ENCODE assay signal across 10 mouse cellular contexts in the genomic region with DNA sequence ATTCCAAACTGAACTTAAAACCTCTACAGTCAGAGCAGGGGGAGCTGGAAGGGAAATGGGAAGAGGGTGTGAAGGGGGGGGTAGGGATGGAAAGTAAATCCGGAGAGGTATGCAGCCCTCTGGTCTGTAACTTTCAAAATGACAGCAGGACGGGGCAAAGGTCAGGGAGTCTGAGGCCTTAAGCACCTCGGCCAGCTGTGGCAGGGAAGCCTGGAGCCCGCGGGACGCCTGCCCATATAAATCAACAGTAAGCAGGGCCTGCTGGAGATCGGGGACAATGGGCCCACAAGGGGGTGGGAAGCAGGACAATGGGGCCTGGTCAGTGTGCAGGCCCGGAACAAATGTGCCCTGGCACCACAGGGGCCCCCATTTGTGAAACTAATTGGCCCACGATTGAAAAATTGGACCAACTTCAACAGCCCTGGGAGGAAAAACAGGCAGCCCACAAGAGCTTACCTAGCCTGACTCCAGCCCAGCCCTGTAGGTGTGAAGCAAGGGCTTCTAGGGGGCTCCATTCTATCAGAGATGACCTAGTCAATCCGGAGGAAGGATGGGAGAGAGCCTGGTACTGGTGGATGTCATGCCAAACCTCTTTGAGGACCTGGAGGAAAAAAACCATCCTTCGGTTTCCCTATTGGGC.
DNase-seq lines count a peak whose midpoint lies in the region; ATAC-seq lines count a peak whose summit lies in the region.
"Had no signal": no experiment of that assay in that cellular context is flagged by ENCODE, and none has a peak within 500 bp of the region (broad histone marks: within the 10 kb centered on the region; RNA-seq: fewer than 3 reads in every experiment).

No protein-coding gene starts in this region.

- no peak overlapping the region for H3K4me2 ChIP-seq in forebrain, embryonic 11.5 days (ENCODE audit: low read depth, low read length, severe bottlenecking)
- H3K4me2 ChIP-seq in forebrain, embryonic 15.5 days (replicated peaks), result no peak overlapping the region
- H3K4me2 ChIP-seq in neural tube, embryonic 11.5 days (ENCODE audit: low read depth), result peak overlapping the region; percentile 5; the same call in 1 of the 2 replicates

- no peaks in the 10 kb centered on the region for H3K36me3 ChIP-seq in forebrain, embryonic 11.5 days (ENCODE audit: control insufficient read depth, insufficient read depth, low read length)
- no peaks in the 10 kb centered on the region for H3K36me3 ChIP-seq in forebrain, embryonic 15.5 days
- H3K36me3 ChIP-seq in neural tube, embryonic 11.5 days (ENCODE audit: control insufficient read depth, insufficient read depth, low read length), result no peaks in the 10 kb centered on the region

- peaks cover 30% of the 10 kb centered on the region for H3K4me1 ChIP-seq in forebrain, embryonic 11.5 days (replicated peaks; ENCODE audit: control insufficient read depth, insufficient read depth, low read length)
- peaks cover 59% of the 10 kb centered on the region for H3K4me1 ChIP-seq in forebrain, embryonic 15.5 days
- H3K4me1 ChIP-seq in neural tube, embryonic 11.5 days (ENCODE audit: control insufficient read depth, insufficient read depth, low read length), result peaks cover 53% of the 10 kb centered on the region

- no peak overlapping the region for H3K27ac ChIP-seq in forebrain, embryonic 11.5 days (ENCODE audit: low read depth, low read length)
- H3K27ac ChIP-seq in forebrain, embryonic 15.5 days (replicated peaks), result no peak overlapping the region
- peak overlapping the region; percentile 49; the same call in 1 of the 2 replicates for H3K27ac ChIP-seq in neural tube, embryonic 11.5 days (ENCODE audit: low read depth, low read length)
- H3K27ac ChIP-seq: macrophage had no signal

- no peak overlapping the region for H3K9ac ChIP-seq in forebrain, embryonic 11.5 days (ENCODE audit: low read length)
- H3K9ac ChIP-seq in forebrain, embryonic 15.5 days (replicated peaks), result no peak overlapping the region
- H3K9ac ChIP-seq in neural tube, embryonic 11.5 days (ENCODE audit: low read length), result no peak overlapping the region

- H3K9me3 ChIP-seq in forebrain, embryonic 11.5 days (ENCODE audit: control insufficient read depth, low read length), result no peaks in the 10 kb centered on the region
- H3K9me3 ChIP-seq in forebrain, embryonic 15.5 days, result no peaks in the 10 kb centered on the region
- no peaks in the 10 kb centered on the region for H3K9me3 ChIP-seq in neural tube, embryonic 11.5 days (ENCODE audit: control insufficient read depth, low read length)

- 6% methylated on average over 11 of the region's 11 CpGs for WGBS in forebrain, embryonic 11.5 days
- 8% methylated on average over 11 of the region's 11 CpGs for WGBS in forebrain, embryonic 15.5 days
- 9% methylated on average over 11 of the region's 11 CpGs for WGBS in neural tube, embryonic 11.5 days

- DNase-seq in forebrain, embryonic 11.5 days (ENCODE audit: low spot score), result peak; percentile 74
- DNase-seq in right cerebral cortex, adult 18-20 months, result peak; percentile 65
- no peak for DNase-seq in right cerebral cortex, postnatal 14 days
- DNase-seq in kidney, postnatal 14 days, result peak; percentile 60
- DNase-seq in neural tube, embryonic 11.5 days (ENCODE audit: low spot score), result peak; percentile 69
- DNase-seq in spleen, postnatal 10 days (ENCODE audit: low spot score in 2 of 2), result no peak
- DNase-seq in urinary bladder, adult 2 months (ENCODE audit: low spot score), result no peak

- ATAC-seq in forebrain, embryonic 11.5 days (replicated peaks; ENCODE audit: low FRiP score), result peak; percentile 50; the same call in 1 of the 2 replicates
- no peak for ATAC-seq in forebrain, embryonic 15.5 days (replicated peaks)
- peak; percentile 52; the same call in 1 of the 2 replicates for ATAC-seq in neural tube, embryonic 11.5 days (ENCODE audit: insufficient read depth, low FRiP score, low TSS enrichment)

- H3K4me3 ChIP-seq in forebrain, embryonic 11.5 days (ENCODE audit: low read depth, low read length), result no peak overlapping the region
- H3K4me3 ChIP-seq in forebrain, embryonic 15.5 days, result no peak overlapping the region
- H3K4me3 ChIP-seq in neural tube, embryonic 11.5 days (ENCODE audit: low read depth, low read length), result no peak overlapping the region

- no peaks in the 10 kb centered on the region for H3K27me3 ChIP-seq in forebrain, embryonic 11.5 days (ENCODE audit: control insufficient read depth, insufficient read depth, low read length)
- peaks cover 7% of the 10 kb centered on the region; the same call in 1 of the 2 replicates for H3K27me3 ChIP-seq in forebrain, embryonic 15.5 days
- no peaks in the 10 kb centered on the region for H3K27me3 ChIP-seq in neural tube, embryonic 11.5 days (ENCODE audit: control insufficient read depth, insufficient read depth, low read length)
- H3K27me3 ChIP-seq: CH12.LX had no signal

Comparison
In these comparisons a context has a peak if more than half of its experiments do, and no peak if none do; other contexts are left out.
1. DNase-seq: peak in forebrain, embryonic 11.5 days (single experiment), right cerebral cortex, adult 18-20 months (single experiment), kidney, postnatal 14 days (single experiment) and neural tube, embryonic 11.5 days (single experiment); none in right cerebral cortex, postnatal 14 days (single experiment), spleen, postnatal 10 days (0 of 2) and urinary bladder, adult 2 months (single experiment).